Mouse (Mus musculus) limb, embryonic 10.5 days (tissue): ENCODE data around the gene Syndig1l. TPM values are rescaled to one million over a fixed set of nuclear protein-coding genes. Genes with fewer than 3 reads are reported as not detected.

ENCODE experiments used
- DNase-seq: peaks from one replicate; pipeline ENCODE4 v3.0.0-alpha.2; 2017; ENCODE audit warnings: low spot score
- H3K27ac ChIP-seq: fragments of 300-500 bp; sonication (generic); 2 replicates; pipeline ENCODE4 v1.5.1; 2016; ENCODE audit warnings: mild to moderate bottlenecking
- H3K27me3 ChIP-seq: fragments of 300-500 bp; sonication (generic); 2 replicates; pipeline ENCODE4 v1.6.1; 2016; ENCODE audit warnings: low read depth, mild to moderate bottlenecking; ENCODE audit not compliant: poor library complexity, severe bottlenecking
- H3K36me3 ChIP-seq: fragments of 300-500 bp; sonication (generic); 2 replicates; pipeline ENCODE4 v1.6.1; 2016; ENCODE audit warnings: mild to moderate bottlenecking, moderate library complexity
- H3K4me1 ChIP-seq: fragments of 300-500 bp; sonication (generic); 2 replicates; pipeline ENCODE4 v1.6.1; 2016
- H3K4me3 ChIP-seq: fragments of 300-500 bp; sonication (generic); 2 replicates; pipeline ENCODE4 v1.5.1; 2016; ENCODE audit warnings: mild to moderate bottlenecking, moderate library complexity
- H3K9me3 ChIP-seq: fragments of 300-500 bp; sonication (generic); replicated peaks from 2 replicates; pipeline ENCODE4 v1.6.1; 2016; ENCODE audit warnings: mild to moderate bottlenecking
- WGBS: fragments of 180-500 bp; shearing (Covaris S2); methylation state at CpG from one replicate; pipeline ENCODE4 v1.1.7; 2016; 5-methylcytosine and 5-hydroxymethylcytosine counted together
- polyA plus RNA-seq: library from polyadenylated mRNA; unstranded; fragments of >200 nt; fragmentation: Nextera tagmentation; extraction: Ambion mirVana; gene quantifications from 2 replicates; pipeline ENCODE4 v1.2.1, GENCODE M21; 2016

Syndig1l gene
- polyA plus RNA-seq, 1 experiment from 2014 or later = not detected

- H3K27ac ChIP-seq = no peak overlapping the region
- no peak for DNase-seq
- H3K27me3 ChIP-seq = peaks cover 8% of the 10 kb centered on the region; the same call in 1 of the 2 replicates
- H3K4me1 ChIP-seq = peaks cover 9% of the 10 kb centered on the region; the same call in 1 of the 2 replicates
- no peak overlapping the region for H3K4me3 ChIP-seq
- H3K36me3 ChIP-seq = no peaks in the 10 kb centered on the region
- no peaks in the 10 kb centered on the region for H3K9me3 ChIP-seq
- WGBS = 74% methylated on average over 4 of the region's 4 CpGs
These were observed 8.3 kb upstream of the Syndig1l start for GRCm38 (mm10) chr12:84706886-84707285.

GRCm38 (mm10) chr12:84702586-84702985 is 4.0 kb upstream of the Syndig1l start:
- no peak overlapping the region for H3K27ac ChIP-seq
- peaks cover 50% of the 10 kb centered on the region for H3K27me3 ChIP-seq
- peaks cover 17% of the 10 kb centered on the region for H3K4me1 ChIP-seq
- WGBS = 73% methylated on average over 7 of the region's 7 CpGs
- H3K9me3 ChIP-seq = no peaks in the 10 kb centered on the region
- H3K36me3 ChIP-seq = no peaks in the 10 kb centered on the region
- H3K4me3 ChIP-seq = no peak overlapping the region
- no peak for DNase-seq

GRCm38 (mm10) chr12:84692141-84692540 is 6.5 kb downstream of the Syndig1l start:
- DNase-seq = no peak
- Histone ChIP-seq H3K27ac (no peak overlapping the region), H3K27me3 (peaks cover 8% of the 10 kb centered on the region), H3K4me1 (no peaks in the 10 kb centered on the region), H3K9me3 (no peaks in the 10 kb centered on the region), H3K36me3 (no peaks in the 10 kb centered on the region), H3K4me3 (no peak overlapping the region)
- 88% methylated on average over 6 of the region's 6 CpGs for WGBS

GRCm38 (mm10) chr12:84691347-84691746 is 7.3 kb downstream of the Syndig1l start:
- DNase-seq = no peak
- Histone ChIP-seq H3K4me3 (no peak overlapping the region), H3K9me3 (no peaks in the 10 kb centered on the region), H3K36me3 (no peaks in the 10 kb centered on the region), H3K27ac (no peak overlapping the region), H3K27me3 (no peaks in the 10 kb centered on the region), H3K4me1 (no peaks in the 10 kb centered on the region)

GRCm38 (mm10) chr12:84689051-84689450 is 9.6 kb downstream of the Syndig1l start:
- 89% methylated on average over 11 of the region's 11 CpGs for WGBS
- Histone ChIP-seq H3K27me3 (no peaks in the 10 kb centered on the region), H3K4me1 (no peaks in the 10 kb centered on the region), H3K9me3 (no peaks in the 10 kb centered on the region), H3K4me3 (no peak overlapping the region), H3K27ac (no peak overlapping the region), H3K36me3 (no peaks in the 10 kb centered on the region)
- no peak for DNase-seq

GRCm38 (mm10) chr12:84687531-84687930 is 11.1 kb downstream of the Syndig1l start:
- 89% methylated on average over 4 of the region's 4 CpGs for WGBS
- no peaks in the 10 kb centered on the region for H3K36me3 ChIP-seq
- H3K27ac ChIP-seq = no peak overlapping the region
- H3K9me3 ChIP-seq = no peaks in the 10 kb centered on the region
- no peaks in the 10 kb centered on the region for H3K27me3 ChIP-seq
- DNase-seq = no peak
- H3K4me3 ChIP-seq = no peak overlapping the region
- no peaks in the 10 kb centered on the region for H3K4me1 ChIP-seq

- H3K4me1 ChIP-seq = no peaks in the 10 kb centered on the region
- no peak overlapping the region for H3K4me3 ChIP-seq
- no peak for DNase-seq
- H3K27me3 ChIP-seq = peaks cover 6% of the 10 kb centered on the region; the same call in 1 of the 2 replicates
- WGBS = 41% methylated on average over 4 of the region's 4 CpGs
- no peak overlapping the region for H3K27ac ChIP-seq
- H3K9me3 ChIP-seq = no peaks in the 10 kb centered on the region
- no peaks in the 10 kb centered on the region for H3K36me3 ChIP-seq
These were observed 12.5 kb downstream of the Syndig1l start for GRCm38 (mm10) chr12:84686176-84686575.

- H3K4me1 ChIP-seq = 0 out of 2 replicates have a peak, but pooled peaks cover 6% of the 10 kb centered on the region
- peaks cover 19% of the 10 kb centered on the region for H3K27me3 ChIP-seq
- H3K27ac ChIP-seq = no peak overlapping the region
- no peaks in the 10 kb centered on the region for H3K36me3 ChIP-seq
- no peak overlapping the region for H3K4me3 ChIP-seq
- DNase-seq = no peak
- 80% methylated on average over 7 of the region's 7 CpGs for WGBS
- no peaks in the 10 kb centered on the region for H3K9me3 ChIP-seq
These were observed 14.1 kb downstream of the Syndig1l start for GRCm38 (mm10) chr12:84684569-84684968.

GRCm38 (mm10) chr12:84676011-84676410 is 22.6 kb downstream of the Syndig1l start:
- Histone ChIP-seq H3K4me1 (peaks cover 29% of the 10 kb centered on the region), H3K27me3 (peaks cover 23% of the 10 kb centered on the region), H3K9me3 (no peaks in the 10 kb centered on the region), H3K27ac (no peak overlapping the region), H3K36me3 (no peaks in the 10 kb centered on the region), H3K4me3 (no peak overlapping the region)
- no peak for DNase-seq
- 88% methylated on average over 3 of the region's 3 CpGs for WGBS

- WGBS = 49% methylated on average over 14 of the region's 14 CpGs
- Histone ChIP-seq H3K27ac (no peak overlapping the region), H3K36me3 (no peaks in the 10 kb centered on the region), H3K4me3 (no peak overlapping the region), H3K4me1 (peaks cover 24% of the 10 kb centered on the region), H3K27me3 (peaks cover 12% of the 10 kb centered on the region), H3K9me3 (no peaks in the 10 kb centered on the region)
- DNase-seq = no peak
These were observed 23.7 kb downstream of the Syndig1l start for GRCm38 (mm10) chr12:84674666-84675526.

- no peak overlapping the region for H3K4me3 ChIP-seq
- no peaks in the 10 kb centered on the region for H3K9me3 ChIP-seq
- DNase-seq = no peak
- no peaks in the 10 kb centered on the region for H3K36me3 ChIP-seq
- no peak overlapping the region for H3K27ac ChIP-seq
- H3K4me1 ChIP-seq = peaks cover 16% of the 10 kb centered on the region
- WGBS = 16% methylated on average over 10 of the region's 10 CpGs
- H3K27me3 ChIP-seq = peaks cover 11% of the 10 kb centered on the region
These were observed 27.0 kb downstream of the Syndig1l start for GRCm38 (mm10) chr12:84671646-84672045.

GRCm38 (mm10) chr12:84670555-84670954 is 28.1 kb downstream of the Syndig1l start:
- Histone ChIP-seq H3K27ac (no peak overlapping the region), H3K36me3 (no peaks in the 10 kb centered on the region), H3K9me3 (no peaks in the 10 kb centered on the region), H3K27me3 (peaks cover 11% of the 10 kb centered on the region), H3K4me3 (no peak overlapping the region), H3K4me1 (peaks cover 16% of the 10 kb centered on the region)
- 91% methylated on average over 3 of the region's 3 CpGs for WGBS
- DNase-seq = no peak

- no peak overlapping the region for H3K4me3 ChIP-seq
- 28% methylated on average over 3 of the region's 3 CpGs for WGBS
- H3K4me1 ChIP-seq = no peaks in the 10 kb centered on the region
- H3K27me3 ChIP-seq = no peaks in the 10 kb centered on the region; the same call in 1 of the 2 replicates
- H3K27ac ChIP-seq = no peak overlapping the region
- DNase-seq = peak; percentile 75
- no peaks in the 10 kb centered on the region for H3K9me3 ChIP-seq
- H3K36me3 ChIP-seq = no peaks in the 10 kb centered on the region
These were observed 44.7 kb downstream of the Syndig1l start for GRCm38 (mm10) chr12:84653912-84654311.
